Comparison of ENCODE assay signal across 8 mouse cellular contexts in the genomic region with DNA sequence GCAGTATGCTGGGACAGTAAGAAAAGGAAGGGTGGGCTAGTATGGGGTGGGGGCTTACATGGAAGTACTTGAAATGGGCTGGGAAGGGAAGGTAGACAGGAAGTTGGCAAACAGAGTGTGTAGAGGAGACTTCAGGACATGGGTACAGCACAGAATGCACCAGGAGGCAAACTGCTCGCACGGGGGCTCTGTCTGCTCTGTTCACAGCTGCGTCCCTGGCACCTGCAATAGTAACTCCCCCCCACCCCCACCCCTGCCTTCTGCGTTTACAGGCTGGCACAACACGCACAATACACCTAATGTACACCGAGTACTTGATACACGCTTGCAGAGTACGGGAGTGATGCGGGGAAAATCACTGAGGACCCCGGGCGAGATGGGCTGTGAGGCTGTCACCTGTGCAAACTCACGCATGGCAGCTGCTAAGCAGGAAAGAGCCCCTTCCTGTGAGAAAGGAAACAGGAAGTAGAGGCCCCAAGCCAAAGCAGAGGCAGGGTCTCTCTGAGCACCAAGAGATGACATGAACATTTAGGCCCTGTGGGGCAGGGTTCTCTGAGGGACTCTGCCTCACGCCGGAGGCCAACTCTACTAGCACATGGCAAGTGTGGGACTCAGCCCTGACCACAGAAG. TPM values are rescaled to one million over a fixed set of nuclear protein-coding genes. Genes with fewer than 3 reads are reported as not detected.
DNase-seq lines count a peak whose midpoint lies in the region; ATAC-seq and TF ChIP-seq lines count a peak whose summit lies in the region.

No protein-coding gene starts in this region.

- 81% methylated on average over 14 of the region's 14 CpGs for WGBS in kidney, postnatal 0 days
- WGBS in intestine, embryonic 15.5 days, result 79% methylated on average over 14 of the region's 14 CpGs
- WGBS in stomach, embryonic 14.5 days, result 78% methylated on average over 14 of the region's 14 CpGs

- no peaks in the 10 kb centered on the region for H3K27me3 ChIP-seq in kidney, postnatal 0 days (ENCODE audit: insufficient read depth, low read length)
- no peaks in the 10 kb centered on the region for H3K27me3 ChIP-seq in intestine, embryonic 15.5 days (replicated peaks)
- H3K27me3 ChIP-seq in stomach, embryonic 14.5 days (ENCODE audit: control insufficient read depth, insufficient read depth, low read length), result no peaks in the 10 kb centered on the region

- H3K9ac ChIP-seq in kidney, postnatal 0 days (ENCODE audit: low read depth, low read length), result no peak overlapping the region
- no peak overlapping the region for H3K9ac ChIP-seq in intestine, embryonic 15.5 days
- H3K9ac ChIP-seq in stomach, embryonic 14.5 days (replicated peaks; ENCODE audit: low read depth, low read length), result no peak overlapping the region

- H3K4me1 ChIP-seq in kidney, postnatal 0 days (replicated peaks; ENCODE audit: insufficient read depth, low read length), result 0 out of 2 replicates have a peak, but pooled peaks cover 7% of the 10 kb centered on the region
- H3K4me1 ChIP-seq in intestine, embryonic 15.5 days (replicated peaks), result no peaks in the 10 kb centered on the region
- no peaks in the 10 kb centered on the region for H3K4me1 ChIP-seq in stomach, embryonic 14.5 days (ENCODE audit: control insufficient read depth, insufficient read depth, low read length)

- no peak for ATAC-seq in kidney, postnatal 0 days (replicated peaks; ENCODE audit: low FRiP score, low read depth)
- peak; percentile 47; the same call in 1 of the 2 replicates for ATAC-seq in common myeloid progenitor, adult 5-6 weeks (replicated peaks; ENCODE audit: low read depth, poor library complexity, severe bottlenecking)
- ATAC-seq in intestine, embryonic 15.5 days, result no peak
- ATAC-seq in stomach, embryonic 14.5 days (ENCODE audit: insufficient number of reproducible peaks, insufficient read depth, low FRiP score, low read depth), result no peak

- no peak overlapping the region for H3K4me2 ChIP-seq in kidney, postnatal 0 days (ENCODE audit: low read length)
- no peak overlapping the region for H3K4me2 ChIP-seq in intestine, embryonic 15.5 days (replicated peaks)
- H3K4me2 ChIP-seq in stomach, embryonic 14.5 days (replicated peaks; ENCODE audit: low read depth, low read length), result no peak overlapping the region

- H3K27ac ChIP-seq in kidney, postnatal 0 days, result peak overlapping the region; percentile 80
- H3K27ac ChIP-seq in intestine, embryonic 15.5 days, result 0 out of 2 replicates have a peak overlapping the region, but pooled peaks have one; percentile 40
- H3K27ac ChIP-seq in stomach, embryonic 14.5 days (ENCODE audit: low read length), result peak overlapping the region; percentile 66

- H3K36me3 ChIP-seq in kidney, postnatal 0 days (ENCODE audit: insufficient read depth, low read length), result no peaks in the 10 kb centered on the region
- H3K36me3 ChIP-seq in intestine, embryonic 15.5 days, result no peaks in the 10 kb centered on the region
- no peaks in the 10 kb centered on the region for H3K36me3 ChIP-seq in stomach, embryonic 14.5 days (ENCODE audit: control insufficient read depth, insufficient read depth, low read length)

- no peaks in the 10 kb centered on the region for H3K9me3 ChIP-seq in kidney, postnatal 0 days (replicated peaks; ENCODE audit: low read length)
- H3K9me3 ChIP-seq in intestine, embryonic 15.5 days, result no peaks in the 10 kb centered on the region
- H3K9me3 ChIP-seq in stomach, embryonic 14.5 days (ENCODE audit: control insufficient read depth, low read depth, low read length), result no peaks in the 10 kb centered on the region

- no peak for TF ChIP-seq CTCF in kidney, postnatal 0 days (IDR thresholded peaks at IDR 0.05; ENCODE audit: low read depth)

- no peak for DNase-seq in kidney, postnatal 0 days (ENCODE audit: low spot score)
- no peak for DNase-seq in kidney, adult 9 months
- no peak for DNase-seq in cerebellum, postnatal 10 days
- DNase-seq in layer of hippocampus, postnatal 14 days (ENCODE audit: low spot score in 2 of 2), result no peak
- no peak for DNase-seq in left cerebral cortex, adult 18-20 months (ENCODE audit: low spot score in 2 of 2)

- H3K4me3 ChIP-seq in kidney, postnatal 0 days (replicated peaks; ENCODE audit: low read depth, low read length), result no peak overlapping the region
- no peak overlapping the region for H3K4me3 ChIP-seq in intestine, embryonic 15.5 days (replicated peaks)
- H3K4me3 ChIP-seq in stomach, embryonic 14.5 days (ENCODE audit: low read depth, low read length), result no peak overlapping the region

RNA-seq across cellular contexts. Expression of gene Pitpnm2, which starts 34.9 kb away (rescaled TPM):
- 3.0 and 3.1 TPM in 2 replicates for polyA plus RNA-seq in kidney, postnatal 0 days (2015; fragmentation: Nextera tagmentation; extraction: Ambion mirVana)
- 12.6 and 17.5 TPM in 2 replicates for total RNA-seq in common myeloid progenitor, adult 5-6 weeks (2017)
- polyA plus RNA-seq in intestine, embryonic 15.5 days (2015; fragmentation: Nextera tagmentation; extraction: Ambion mirVana), result 3.1 and 3.8 TPM in 2 replicates
- polyA plus RNA-seq in stomach, embryonic 14.5 days (2014; fragmentation: Nextera tagmentation; extraction: Ambion mirVana), result 6.6 and 6.9 TPM in 2 replicates
- 100 to 1,000 TPM; 172 to 174 TPM for total RNA-seq in layer of hippocampus, postnatal 14 days (2021)
- total RNA-seq in left cerebral cortex, adult 18-20 months (2021), result 100 to 1,000 TPM; 259 to 274 TPM
